Mouse (Mus musculus) hindbrain, embryonic 16.5 days (tissue): ENCODE data around the gene Mapk8ip2. TPM values are rescaled to one million over a fixed set of nuclear protein-coding genes. Genes with fewer than 3 reads are reported as not detected.
A peak's percentile ranks its signal among the peaks of the same experiment; 100 is the strongest.

ENCODE experiments used
- ATAC-seq: fragments of 200-750 bp; cut with Nextera tagmentation; 2 replicates; pipeline ENCODE4 v1.8.0; 2017; ENCODE audit warnings: moderate TSS enrichment, moderate library complexity
- H3K27ac ChIP-seq: fragments of 300-500 bp; sonication (generic); 2 replicates; pipeline ENCODE4 v1.5.1; 2014; ENCODE audit warnings: low read depth, mild to moderate bottlenecking, control low read depth, low read length, moderate library complexity
- H3K27me3 ChIP-seq: fragments of 300-500 bp; sonication (generic); replicated peaks from 2 replicates; pipeline ENCODE4 v1.6.1; 2014; ENCODE audit warnings: low read length; ENCODE audit not compliant: control insufficient read depth, insufficient read depth
- H3K36me3 ChIP-seq: fragments of 300-500 bp; sonication (generic); 2 replicates; pipeline ENCODE4 v1.6.1; 2014; ENCODE audit warnings: mild to moderate bottlenecking, low read length, moderate library complexity, mixed read lengths; ENCODE audit not compliant: control insufficient read depth, insufficient read depth
- H3K4me1 ChIP-seq: fragments of 300-500 bp; sonication (generic); 2 replicates; pipeline ENCODE4 v1.6.1; 2014; ENCODE audit warnings: low read depth, low read length; ENCODE audit not compliant: control insufficient read depth, insufficient read depth
- H3K4me2 ChIP-seq: fragments of 300-500 bp; sonication (generic); 2 replicates; pipeline ENCODE4 v1.6.1; 2014; ENCODE audit warnings: mild to moderate bottlenecking, low read length, control low read depth, moderate library complexity
- H3K4me3 ChIP-seq: fragments of 300-500 bp; sonication (generic); 2 replicates; pipeline ENCODE4 v1.5.1; 2014; ENCODE audit warnings: mild to moderate bottlenecking, low read length, control low read depth, moderate library complexity
- H3K9ac ChIP-seq: fragments of 300-500 bp; sonication (generic); 2 replicates; pipeline ENCODE4 v1.6.1; 2014; ENCODE audit warnings: low read depth, mild to moderate bottlenecking, control low read depth, low read length, moderate library complexity
- H3K9me3 ChIP-seq: fragments of 300-500 bp; sonication (generic); 2 replicates; pipeline ENCODE4 v1.6.1; 2014; ENCODE audit warnings: mild to moderate bottlenecking, low read length, moderate library complexity; ENCODE audit not compliant: control insufficient read depth
- WGBS: fragments of 180-500 bp; shearing (Covaris S2); extraction: QIAGEN DNeasy Blood & Tissue Kit; methylation state at CpG from one replicate; pipeline ENCODE4 v1.1.7; 2014; 5-methylcytosine and 5-hydroxymethylcytosine counted together
- polyA plus RNA-seq: library from polyadenylated mRNA; unstranded; fragments of >200 nt; fragmentation: Nextera tagmentation; extraction: Ambion mirVana; gene quantifications from 2 replicates; pipeline ENCODE4 v1.2.1, GENCODE M21; 2015

The Mapk8ip2 gene
- polyA plus RNA-seq, 1 experiment from 2014 or later, result 84.5 TPM

DNA sequence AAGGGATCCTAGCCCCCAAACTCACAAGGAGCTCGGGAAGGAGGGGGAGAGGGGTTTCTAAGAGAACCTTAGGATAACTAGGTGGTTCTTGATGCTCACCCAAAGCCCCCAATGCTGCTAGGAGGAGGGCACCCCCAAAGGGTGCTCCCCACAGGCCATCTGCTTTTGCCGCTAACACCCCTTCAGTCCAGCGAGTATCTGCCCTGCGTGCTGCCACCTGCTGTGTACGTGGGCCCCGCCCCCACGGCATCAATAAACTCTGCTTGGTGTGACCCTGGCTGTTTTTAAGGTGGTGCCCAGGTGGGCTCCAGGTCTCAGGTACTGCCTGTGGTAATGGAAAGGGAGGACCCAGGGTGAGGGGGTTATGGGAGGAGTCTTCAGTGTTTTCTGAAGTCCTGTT is 8.5 kb downstream of the Mapk8ip2 start:
- H3K9me3 ChIP-seq, result no peaks in the 10 kb centered on the region
- no peak overlapping the region for H3K9ac ChIP-seq
- no peak for ATAC-seq
- no peak overlapping the region for H3K27ac ChIP-seq
- peaks cover 43% of the 10 kb centered on the region for H3K36me3 ChIP-seq
- WGBS, result 86% methylated on average over 7 of the region's 7 CpGs
- no peaks in the 10 kb centered on the region for H3K27me3 ChIP-seq
- H3K4me3 ChIP-seq, result no peak overlapping the region
- no peaks in the 10 kb centered on the region for H3K4me1 ChIP-seq
- no peak overlapping the region for H3K4me2 ChIP-seq

DNA sequence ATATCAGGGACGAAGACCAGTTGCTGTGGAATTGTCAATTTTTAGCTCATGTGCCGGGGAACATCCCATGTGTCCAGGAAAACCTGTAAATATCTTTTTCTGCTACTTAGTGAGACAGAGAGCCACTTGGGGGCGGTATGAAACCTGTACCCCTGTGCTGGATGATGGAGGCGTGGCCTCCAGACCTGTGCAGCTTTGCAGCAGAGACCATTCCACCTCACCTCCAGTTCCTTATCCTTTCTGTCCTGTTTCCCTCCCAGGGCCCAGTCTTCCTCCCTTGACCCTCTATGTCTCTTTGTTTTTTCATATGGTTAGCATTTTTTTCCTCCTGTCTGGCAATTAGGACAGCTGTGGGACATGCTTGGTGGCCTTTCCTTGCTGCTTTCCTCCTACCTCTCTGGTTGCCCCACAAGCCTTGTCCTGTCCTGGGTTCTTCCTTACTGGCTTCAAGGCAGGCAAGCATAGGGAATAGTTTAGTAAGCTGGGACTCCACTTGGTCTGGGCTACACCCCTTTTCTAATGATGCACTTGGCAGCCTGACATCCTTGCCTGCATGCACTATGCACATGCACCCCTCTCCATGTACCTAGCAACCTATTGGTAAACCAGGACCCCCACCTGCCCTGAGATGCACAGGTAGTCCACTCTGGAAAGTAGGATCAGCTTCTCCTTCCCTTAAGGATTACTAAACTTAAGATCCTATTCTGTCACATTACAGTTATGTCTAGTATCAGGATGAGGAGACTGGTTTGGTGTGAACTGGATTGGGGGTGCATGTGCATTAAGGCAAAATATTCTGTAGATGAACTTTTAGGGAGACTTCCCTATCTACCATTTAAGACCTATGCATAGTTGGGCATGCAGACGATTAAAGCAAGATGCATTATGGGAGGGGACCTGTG is 9.9 kb downstream of the Mapk8ip2 start:
- 64% methylated on average over 5 of the region's 5 CpGs for WGBS
- Histone ChIP-seq H3K9ac (no peak overlapping the region), H3K9me3 (no peaks in the 10 kb centered on the region), H3K27ac (no peak overlapping the region), H3K36me3 (peaks cover 29% of the 10 kb centered on the region), H3K4me2 (no peak overlapping the region), H3K27me3 (no peaks in the 10 kb centered on the region), H3K4me1 (no peaks in the 10 kb centered on the region), H3K4me3 (no peak overlapping the region)
- ATAC-seq, result no peak

DNA sequence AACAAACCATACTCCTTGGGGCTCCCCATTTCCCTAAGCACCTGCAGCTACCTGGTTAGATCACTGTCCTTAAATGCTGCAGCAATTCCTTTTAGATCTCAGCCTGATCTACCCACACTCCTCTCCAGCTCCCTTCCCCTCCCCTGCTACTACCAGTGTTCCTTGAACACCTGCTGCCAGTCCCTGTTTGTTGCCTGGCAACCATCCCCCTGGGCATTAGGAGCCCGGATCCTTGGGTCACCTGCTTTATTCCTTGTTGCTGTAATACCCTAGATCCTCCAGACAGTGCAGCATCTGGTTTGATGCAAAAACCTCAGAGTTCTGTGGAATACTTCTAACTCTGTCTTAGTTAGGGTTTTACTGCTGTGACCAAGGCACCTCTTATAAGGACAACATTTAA is 11.3 kb downstream of the Mapk8ip2 start:
- ATAC-seq, result peak; percentile 50
- Histone ChIP-seq H3K27ac (no peak overlapping the region), H3K4me1 (no peaks in the 10 kb centered on the region), H3K4me3 (no peak overlapping the region), H3K9me3 (no peaks in the 10 kb centered on the region), H3K4me2 (no peak overlapping the region), H3K36me3 (peaks cover 18% of the 10 kb centered on the region), H3K9ac (no peak overlapping the region), H3K27me3 (no peaks in the 10 kb centered on the region)
- 4% methylated on average over 1 of the region's 1 CpGs for WGBS

DNA sequence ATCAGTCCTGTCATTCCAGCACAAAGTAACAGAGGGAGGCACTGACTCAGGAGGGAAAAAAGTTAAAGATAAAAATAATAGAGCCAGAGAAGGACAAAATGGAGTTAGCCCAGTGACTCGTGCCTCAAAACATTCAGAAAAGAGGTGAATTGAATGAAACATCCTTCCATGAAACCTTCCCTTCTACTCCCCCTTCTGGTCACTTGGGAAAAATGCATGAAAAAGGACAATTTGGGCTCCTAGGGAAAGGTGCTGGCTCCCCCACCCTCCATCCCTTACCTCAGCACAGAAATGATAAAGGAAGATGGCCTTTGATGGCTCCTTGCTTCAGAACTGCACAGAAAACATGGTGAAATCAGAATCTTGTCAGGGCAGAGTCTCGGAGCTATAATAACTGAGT is 14.9 kb downstream of the Mapk8ip2 start:
- H3K36me3 ChIP-seq, result 0 out of 2 replicates have a peak, but pooled peaks cover under 1% of the 10 kb centered on the region
- H3K9me3 ChIP-seq, result no peaks in the 10 kb centered on the region
- H3K4me2 ChIP-seq, result no peak overlapping the region
- H3K4me3 ChIP-seq, result no peak overlapping the region
- H3K27me3 ChIP-seq, result no peaks in the 10 kb centered on the region
- H3K4me1 ChIP-seq, result no peaks in the 10 kb centered on the region
- no peak for ATAC-seq
- no peak overlapping the region for H3K9ac ChIP-seq
- H3K27ac ChIP-seq, result no peak overlapping the region
- 27% methylated on average over 2 of the region's 2 CpGs for WGBS

DNA sequence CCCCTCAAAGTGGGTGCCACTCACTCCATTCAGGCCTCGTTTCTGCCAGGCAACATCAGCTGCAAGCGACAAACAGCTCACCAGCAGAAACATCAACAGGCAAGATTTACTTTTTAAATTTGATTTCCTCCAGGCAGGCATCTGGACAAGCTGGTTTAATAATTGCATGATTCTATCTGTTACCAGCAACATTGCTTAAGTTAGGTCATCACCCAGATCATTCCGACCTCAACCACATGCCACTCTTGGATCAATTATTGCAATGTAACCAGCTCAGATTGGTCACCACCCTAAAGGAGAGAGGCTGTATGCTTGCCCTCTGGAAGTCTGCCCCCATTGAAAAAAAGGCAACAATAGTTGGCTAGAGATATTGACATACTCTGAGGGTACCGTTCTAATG is 17.8 kb downstream of the Mapk8ip2 start:
- Histone ChIP-seq H3K27ac (no peak overlapping the region), H3K4me1 (peaks cover 9% of the 10 kb centered on the region), H3K9me3 (no peaks in the 10 kb centered on the region), H3K36me3 (no peaks in the 10 kb centered on the region), H3K4me2 (no peak overlapping the region), H3K4me3 (no peak overlapping the region), H3K27me3 (no peaks in the 10 kb centered on the region), H3K9ac (no peak overlapping the region)
- WGBS, result 86% methylated on average over 4 of the region's 4 CpGs
- no peak for ATAC-seq

DNA sequence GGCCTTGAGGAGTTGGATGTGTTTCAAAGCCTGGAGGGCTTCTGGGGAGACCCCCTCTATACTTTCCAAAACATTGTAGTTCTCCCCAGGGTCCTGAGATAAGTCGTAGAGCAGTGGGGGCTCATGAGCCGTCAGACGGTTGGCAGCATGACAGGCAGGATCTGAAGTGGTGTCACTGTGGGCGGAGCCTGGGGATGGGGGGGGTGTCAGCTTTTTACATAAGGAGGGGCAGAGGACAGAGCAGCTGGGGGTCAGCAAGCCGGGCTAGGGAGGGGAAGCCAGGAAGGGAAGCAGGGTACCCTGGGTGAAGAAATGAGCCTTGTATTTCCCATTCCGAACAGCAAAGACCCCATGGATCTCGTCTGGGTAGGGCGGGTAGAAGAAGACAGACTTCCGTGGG is 19.7 kb downstream of the Mapk8ip2 start:
- no peaks in the 10 kb centered on the region for H3K9me3 ChIP-seq
- no peak overlapping the region for H3K4me3 ChIP-seq
- no peaks in the 10 kb centered on the region for H3K27me3 ChIP-seq
- no peak for ATAC-seq
- H3K4me1 ChIP-seq, result peaks cover 18% of the 10 kb centered on the region
- no peak overlapping the region for H3K9ac ChIP-seq
- no peaks in the 10 kb centered on the region for H3K36me3 ChIP-seq
- no peak overlapping the region for H3K27ac ChIP-seq
- H3K4me2 ChIP-seq, result no peak overlapping the region
- WGBS, result 84% methylated on average over 9 of the region's 9 CpGs

DNA sequence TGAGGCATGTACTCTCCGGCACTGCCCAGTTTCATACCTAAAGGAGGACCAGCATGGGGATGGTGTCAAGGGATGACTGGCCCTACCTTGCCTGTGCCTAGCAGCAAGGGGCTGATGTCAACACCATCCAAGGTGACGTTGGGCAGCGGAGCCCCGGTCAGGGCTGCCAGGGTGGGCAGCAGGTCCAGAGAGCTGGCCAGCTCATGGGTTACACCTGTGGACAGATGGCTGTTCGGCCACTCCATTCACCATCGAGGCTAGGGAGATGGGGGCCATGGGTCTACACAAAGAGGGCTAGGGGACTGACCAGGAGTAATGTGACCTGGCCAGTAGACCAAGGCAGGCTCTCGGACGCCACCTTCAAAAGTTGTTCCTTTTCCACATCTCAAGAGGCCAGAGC is 20.2 kb downstream of the Mapk8ip2 start:
- Histone ChIP-seq H3K4me2 (no peak overlapping the region), H3K9ac (no peak overlapping the region), H3K27ac (no peak overlapping the region), H3K4me3 (no peak overlapping the region), H3K4me1 (peaks cover 18% of the 10 kb centered on the region), H3K27me3 (no peaks in the 10 kb centered on the region), H3K36me3 (no peaks in the 10 kb centered on the region), H3K9me3 (no peaks in the 10 kb centered on the region)
- 97% methylated on average over 8 of the region's 8 CpGs for WGBS
- no peak for ATAC-seq

DNA sequence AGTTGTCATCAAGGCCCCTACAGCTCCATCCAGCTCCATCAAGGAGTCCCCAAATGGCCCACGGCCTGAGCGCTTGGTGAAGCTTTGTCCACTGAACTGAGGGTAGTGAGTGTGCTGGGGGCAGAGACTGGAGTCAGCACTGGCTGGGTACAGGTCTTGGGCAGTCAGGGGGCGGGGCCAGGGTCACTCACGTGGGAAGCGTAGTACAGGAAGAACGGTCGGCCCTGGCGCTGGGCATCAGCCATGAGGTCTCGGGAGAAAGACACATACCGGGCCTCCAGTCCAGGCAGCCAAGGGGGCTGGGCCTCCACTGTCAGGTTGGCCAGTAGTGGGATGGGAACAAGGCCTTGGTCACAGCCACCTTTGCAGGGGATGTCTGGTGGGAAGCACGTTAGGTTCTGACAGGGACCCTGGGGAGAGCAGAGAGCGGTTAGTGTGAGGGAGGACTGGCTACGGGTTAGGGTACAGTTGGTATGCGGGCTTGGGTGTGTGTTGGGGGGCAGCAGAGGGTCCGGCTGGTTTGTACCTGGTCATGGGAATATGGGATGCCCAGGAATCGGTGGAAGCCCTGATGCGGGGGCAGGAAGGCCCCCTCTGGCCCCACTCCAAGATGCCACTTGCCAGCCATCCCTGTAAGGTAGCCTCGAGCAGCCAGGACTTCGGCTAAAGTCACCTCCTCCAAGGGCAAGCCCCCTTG is 21.0 kb downstream of the Mapk8ip2 start:
- no peaks in the 10 kb centered on the region for H3K9me3 ChIP-seq
- H3K36me3 ChIP-seq, result no peaks in the 10 kb centered on the region
- H3K27me3 ChIP-seq, result no peaks in the 10 kb centered on the region
- ATAC-seq, result no peak
- H3K4me1 ChIP-seq, result peaks cover 18% of the 10 kb centered on the region
- WGBS, result 93% methylated on average over 19 of the region's 19 CpGs
- H3K9ac ChIP-seq, result no peak overlapping the region
- H3K4me2 ChIP-seq, result peak overlapping the region; percentile 94
- H3K27ac ChIP-seq, result no peak overlapping the region
- peak overlapping the region; percentile 73 for H3K4me3 ChIP-seq

DNA sequence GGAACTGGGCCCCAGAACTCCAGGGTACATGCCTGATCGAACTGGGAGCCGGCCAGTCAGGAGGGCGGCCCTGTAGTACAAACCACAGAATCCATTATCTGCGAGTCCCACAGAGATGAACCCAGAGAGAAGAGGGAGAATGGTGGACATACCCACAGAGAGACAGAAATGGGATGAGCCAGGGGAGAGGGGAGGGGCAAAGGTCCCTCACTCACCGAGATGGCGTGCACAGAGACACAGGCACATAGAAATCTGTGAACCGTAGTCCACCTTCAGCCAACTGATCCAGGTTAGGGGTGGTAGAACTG is 21.5 kb downstream of the Mapk8ip2 start:
- no peak for ATAC-seq
- no peak overlapping the region for H3K27ac ChIP-seq
- no peaks in the 10 kb centered on the region for H3K36me3 ChIP-seq
- H3K4me3 ChIP-seq, result peak overlapping the region; percentile 73
- peaks cover 18% of the 10 kb centered on the region for H3K4me1 ChIP-seq
- no peaks in the 10 kb centered on the region for H3K9me3 ChIP-seq
- H3K9ac ChIP-seq, result peak overlapping the region; percentile 78
- H3K4me2 ChIP-seq, result peak overlapping the region; percentile 94
- WGBS, result 86% methylated on average over 7 of the region's 7 CpGs
- H3K27me3 ChIP-seq, result no peaks in the 10 kb centered on the region
